Mouse (Mus musculus) skeletal muscle tissue, adult 2 months (tissue): ENCODE results near the gene Olfr71.

Experiments used
- DNase-seq: peaks from one replicate; pipeline ENCODE4 v3.0.0-alpha.2; 2012; ENCODE audit warnings: low read depth, low spot score

Gene Olfr71

GRCm38 (mm10) chr4:43656339-43657109 lies 53.5 kb downstream of the Olfr71 start, which contains the start of gene Hint2:
Hint2 (minus strand) TSS chr4:43656466.
- peak; percentile 96 for DNase-seq

DNA sequence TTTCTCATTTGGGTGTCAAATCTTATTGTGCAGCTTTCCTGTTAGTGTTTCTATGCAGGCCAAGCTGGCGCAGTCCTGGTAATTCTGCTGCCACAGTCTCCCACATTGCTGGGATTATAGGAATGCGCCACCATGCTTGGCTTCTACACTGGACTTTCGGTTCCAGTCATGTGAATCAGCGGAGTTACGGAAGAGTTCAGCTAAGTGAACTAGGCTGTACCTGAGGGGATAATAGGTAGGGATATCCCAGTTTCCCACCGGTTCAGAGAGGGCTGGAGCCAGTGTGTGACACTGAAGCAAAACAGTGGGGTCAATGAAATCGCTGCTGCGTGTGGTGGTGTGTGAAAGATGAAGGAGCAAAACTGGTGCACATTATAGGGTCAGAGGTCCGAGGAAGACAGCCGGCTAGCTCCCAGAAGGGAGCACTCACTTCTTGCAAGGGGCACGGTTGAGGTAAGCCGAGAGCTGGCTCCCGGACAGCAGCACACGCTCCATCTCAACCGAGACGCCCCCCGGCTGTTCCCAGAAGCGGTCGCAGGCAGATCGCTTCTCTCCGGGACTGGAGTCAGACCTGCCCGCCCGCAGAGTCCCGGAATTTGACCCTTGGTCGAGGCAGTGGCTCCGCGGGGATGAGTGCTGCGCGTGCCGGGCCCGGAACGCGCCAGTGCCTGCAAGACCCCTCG lies 54.3 kb downstream of the Olfr71 start:
- no peak for DNase-seq
